Mouse (Mus musculus): Measurements from ENCODE around the gene Cd47. TPM values are rescaled to one million over a fixed set of nuclear protein-coding genes. Genes with fewer than 3 reads are reported as not detected.
A peak's percentile ranks its signal among the peaks of the same experiment; 100 is the strongest.

Cd47 gene
- polyA plus RNA-seq, 1 experiment from 2014 or later, result 166 TPM

DNA sequence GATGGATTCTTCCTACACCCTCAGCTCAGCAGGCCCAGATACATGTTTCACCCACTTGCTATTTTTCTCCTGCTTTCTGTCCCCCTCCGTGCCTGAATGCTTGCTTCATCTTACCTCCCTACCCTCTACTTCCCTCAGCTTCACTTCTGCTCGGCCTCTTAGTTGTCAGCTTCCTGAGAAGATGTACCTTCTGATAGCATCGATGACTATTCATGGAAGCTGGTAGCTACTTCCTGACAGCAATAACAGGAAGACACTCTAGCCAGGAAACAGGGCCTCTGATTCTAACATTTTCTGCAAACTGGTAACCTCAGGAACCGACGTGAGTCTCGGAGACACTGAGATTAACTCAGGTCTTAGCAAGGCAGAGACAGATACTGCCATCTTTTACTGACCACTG is 1.5 kb upstream of the Cd47 start:
- no peak for ATAC-seq (ENCODE audit: low read depth)
- peaks cover 8% of the 10 kb centered on the region for H3K4me1 ChIP-seq (ENCODE audit: control insufficient read depth, insufficient read depth, low read length)
- H3K9ac ChIP-seq (replicated peaks; ENCODE audit: low read depth, low read length), result no peak overlapping the region
- H3K4me3 ChIP-seq (ENCODE audit: low read depth, low read length), result no peak overlapping the region
- H3K27ac ChIP-seq (ENCODE audit: low read depth, low read length), result no peak overlapping the region
- WGBS, result 89% methylated on average over 6 of the region's 6 CpGs
- no peak overlapping the region for H3K4me2 ChIP-seq (ENCODE audit: low read depth, low read length)
- no peaks in the 10 kb centered on the region for H3K9me3 ChIP-seq (ENCODE audit: control insufficient read depth, low read length)
- no peaks in the 10 kb centered on the region for H3K27me3 ChIP-seq (ENCODE audit: control insufficient read depth, insufficient read depth, low read length)
- H3K36me3 ChIP-seq (ENCODE audit: control insufficient read depth, insufficient read depth, low read length), result no peaks in the 10 kb centered on the region

- Histone ChIP-seq H3K9ac (replicated peaks; ENCODE audit: low read depth, low read length) (no peak overlapping the region), H3K4me2 (ENCODE audit: low read depth, low read length) (no peak overlapping the region), H3K4me1 (ENCODE audit: control insufficient read depth, insufficient read depth, low read length) (peaks cover 10% of the 10 kb centered on the region), H3K9me3 (ENCODE audit: control insufficient read depth, low read length) (no peaks in the 10 kb centered on the region), H3K4me3 (ENCODE audit: low read depth, low read length) (no peak overlapping the region), H3K27ac (ENCODE audit: low read depth, low read length) (no peak overlapping the region), H3K27me3 (ENCODE audit: control insufficient read depth, insufficient read depth, low read length) (no peaks in the 10 kb centered on the region), H3K36me3 (ENCODE audit: control insufficient read depth, insufficient read depth, low read length) (no peaks in the 10 kb centered on the region)
- WGBS, result 87% methylated on average over 5 of the region's 5 CpGs
- ATAC-seq (ENCODE audit: low read depth), result no peak
These were observed 663 bp downstream of the Cd47 start for GRCm38 (mm10) chr16:49800996-49801395.

- H3K4me3 ChIP-seq (ENCODE audit: low read depth, low read length), result no peak overlapping the region
- WGBS, result 69% methylated on average over 5 of the region's 5 CpGs
- no peak overlapping the region for H3K9ac ChIP-seq (replicated peaks; ENCODE audit: low read depth, low read length)
- H3K27me3 ChIP-seq (ENCODE audit: control insufficient read depth, insufficient read depth, low read length), result no peaks in the 10 kb centered on the region
- no peak overlapping the region for H3K4me2 ChIP-seq (ENCODE audit: low read depth, low read length)
- no peaks in the 10 kb centered on the region for H3K9me3 ChIP-seq (ENCODE audit: control insufficient read depth, low read length)
- H3K36me3 ChIP-seq (ENCODE audit: control insufficient read depth, insufficient read depth, low read length), result no peaks in the 10 kb centered on the region
- peaks cover 10% of the 10 kb centered on the region for H3K4me1 ChIP-seq (ENCODE audit: control insufficient read depth, insufficient read depth, low read length)
- ATAC-seq (ENCODE audit: low read depth), result no peak
- no peak overlapping the region for H3K27ac ChIP-seq (ENCODE audit: low read depth, low read length)
These were observed 1.1 kb downstream of the Cd47 start for GRCm38 (mm10) chr16:49801399-49801798.

DNA sequence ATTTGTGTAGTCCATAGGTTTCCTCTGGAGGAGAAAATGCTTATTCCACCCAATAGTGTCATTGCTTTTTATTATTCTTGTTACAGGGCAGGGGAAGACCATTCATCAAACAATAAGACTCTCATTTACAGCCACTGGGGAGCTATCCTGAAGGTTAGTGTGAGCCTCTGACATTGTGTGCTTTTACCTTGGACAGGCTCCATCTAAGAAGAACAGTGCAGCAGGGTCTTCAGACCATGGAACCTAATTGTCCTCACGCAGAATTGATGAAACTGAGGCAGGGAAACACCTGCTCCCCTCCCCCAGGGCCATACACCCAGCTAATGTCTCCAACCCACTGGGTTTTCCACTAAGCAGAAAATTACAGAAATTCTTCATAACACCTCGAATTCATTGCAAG is 2.7 kb downstream of the Cd47 start:
- Histone ChIP-seq H3K9ac (replicated peaks; ENCODE audit: low read depth, low read length) (no peak overlapping the region), H3K27ac (ENCODE audit: low read depth, low read length) (no peak overlapping the region), H3K4me3 (ENCODE audit: low read depth, low read length) (no peak overlapping the region), H3K4me2 (ENCODE audit: low read depth, low read length) (no peak overlapping the region), H3K9me3 (ENCODE audit: control insufficient read depth, low read length) (no peaks in the 10 kb centered on the region), H3K27me3 (ENCODE audit: control insufficient read depth, insufficient read depth, low read length) (no peaks in the 10 kb centered on the region), H3K4me1 (ENCODE audit: control insufficient read depth, insufficient read depth, low read length) (peaks cover 10% of the 10 kb centered on the region), H3K36me3 (ENCODE audit: control insufficient read depth, insufficient read depth, low read length) (no peaks in the 10 kb centered on the region)
- ATAC-seq (ENCODE audit: low read depth), result peak; percentile 60; the same call in 1 of the 2 replicates
- 27% methylated on average over 2 of the region's 2 CpGs for WGBS

- 1% methylated on average over 12 of the region's 12 CpGs for WGBS
- Histone ChIP-seq H3K27ac (ENCODE audit: low read depth, low read length) (peak overlapping the region; percentile 18; the same call in 1 of the 2 replicates), H3K4me3 (ENCODE audit: low read depth, low read length) (peak overlapping the region; percentile 8; the same call in 1 of the 2 replicates), H3K4me2 (ENCODE audit: low read depth, low read length) (peak overlapping the region; percentile 65), H3K9ac (replicated peaks; ENCODE audit: low read depth, low read length) (peak overlapping the region; percentile 41; the same call in 1 of the 2 replicates), H3K9me3 (ENCODE audit: control insufficient read depth, low read length) (no peaks in the 10 kb centered on the region), H3K27me3 (ENCODE audit: control insufficient read depth, insufficient read depth, low read length) (no peaks in the 10 kb centered on the region), H3K4me1 (ENCODE audit: control insufficient read depth, insufficient read depth, low read length) (peaks cover 10% of the 10 kb centered on the region), H3K36me3 (ENCODE audit: control insufficient read depth, insufficient read depth, low read length) (no peaks in the 10 kb centered on the region)
- ATAC-seq (ENCODE audit: low read depth), result peak; percentile 68
These were observed 3.7 kb downstream of the Cd47 start for GRCm38 (mm10) chr16:49803932-49804461.

DNA sequence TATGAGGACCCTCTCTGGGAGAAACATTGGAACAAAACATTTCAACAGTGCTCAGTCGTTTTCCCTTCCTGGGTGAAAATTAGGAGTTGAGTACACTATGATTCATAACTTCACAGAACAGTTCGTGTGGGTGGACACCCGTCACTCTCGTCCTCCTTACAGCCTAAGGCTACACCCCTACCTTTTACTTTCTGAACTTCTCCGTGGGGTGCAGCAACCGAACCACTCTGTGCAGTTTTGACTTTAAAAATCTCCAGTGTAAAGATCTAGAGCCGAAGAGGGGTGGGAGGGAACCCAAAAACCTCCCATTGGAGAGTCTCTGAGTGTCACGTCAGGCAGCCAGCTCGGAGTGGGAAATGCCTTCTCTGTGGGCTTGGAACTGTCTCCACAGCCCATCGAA is 6.6 kb downstream of the Cd47 start:
- no peak overlapping the region for H3K9ac ChIP-seq (replicated peaks; ENCODE audit: low read depth, low read length)
- WGBS, result 85% methylated on average over 10 of the region's 10 CpGs
- H3K4me2 ChIP-seq (ENCODE audit: low read depth, low read length), result no peak overlapping the region
- no peak for ATAC-seq (ENCODE audit: low read depth)
- no peaks in the 10 kb centered on the region for H3K27me3 ChIP-seq (ENCODE audit: control insufficient read depth, insufficient read depth, low read length)
- H3K9me3 ChIP-seq (ENCODE audit: control insufficient read depth, low read length), result no peaks in the 10 kb centered on the region
- peaks cover 10% of the 10 kb centered on the region for H3K4me1 ChIP-seq (ENCODE audit: control insufficient read depth, insufficient read depth, low read length)
- no peaks in the 10 kb centered on the region for H3K36me3 ChIP-seq (ENCODE audit: control insufficient read depth, insufficient read depth, low read length)
- no peak overlapping the region for H3K4me3 ChIP-seq (ENCODE audit: low read depth, low read length)
- H3K27ac ChIP-seq (ENCODE audit: low read depth, low read length), result no peak overlapping the region

DNA sequence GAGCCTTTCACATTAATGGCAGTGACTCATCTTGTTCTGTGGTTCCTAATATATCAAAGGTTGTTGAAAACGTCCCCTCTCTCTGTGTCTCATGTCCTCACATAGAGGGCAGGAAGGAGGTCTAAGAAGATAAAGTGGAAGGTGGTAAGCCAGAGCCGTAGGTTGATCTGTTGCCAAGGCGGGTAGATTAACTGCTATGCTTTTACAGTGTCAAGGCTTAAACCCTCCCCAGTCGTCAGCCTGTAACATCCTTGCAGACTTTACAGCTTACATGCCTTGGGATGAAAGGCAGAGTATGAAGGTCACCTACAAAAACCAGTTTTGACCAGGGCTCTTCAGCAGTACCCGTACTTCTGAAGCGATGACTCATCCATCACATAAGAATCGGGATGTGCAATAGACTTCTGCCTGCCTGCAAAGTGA is 7.1 kb downstream of the Cd47 start:
- no peak overlapping the region for H3K4me3 ChIP-seq (ENCODE audit: low read depth, low read length)
- H3K9ac ChIP-seq (replicated peaks; ENCODE audit: low read depth, low read length), result no peak overlapping the region
- ATAC-seq (ENCODE audit: low read depth), result no peak
- H3K4me1 ChIP-seq (ENCODE audit: control insufficient read depth, insufficient read depth, low read length), result peaks cover 10% of the 10 kb centered on the region
- no peak overlapping the region for H3K27ac ChIP-seq (ENCODE audit: low read depth, low read length)
- H3K4me2 ChIP-seq (ENCODE audit: low read depth, low read length), result no peak overlapping the region
- H3K36me3 ChIP-seq (ENCODE audit: control insufficient read depth, insufficient read depth, low read length), result no peaks in the 10 kb centered on the region
- 80% methylated on average over 7 of the region's 7 CpGs for WGBS
- no peaks in the 10 kb centered on the region for H3K9me3 ChIP-seq (ENCODE audit: control insufficient read depth, low read length)
- no peaks in the 10 kb centered on the region for H3K27me3 ChIP-seq (ENCODE audit: control insufficient read depth, insufficient read depth, low read length)

- no peak overlapping the region for H3K4me2 ChIP-seq (ENCODE audit: low read depth, low read length)
- H3K9ac ChIP-seq (replicated peaks; ENCODE audit: low read depth, low read length), result no peak overlapping the region
- H3K4me1 ChIP-seq (ENCODE audit: control insufficient read depth, insufficient read depth, low read length), result peaks cover 9% of the 10 kb centered on the region
- no peak overlapping the region for H3K4me3 ChIP-seq (ENCODE audit: low read depth, low read length)
- no peak overlapping the region for H3K27ac ChIP-seq (ENCODE audit: low read depth, low read length)
- H3K27me3 ChIP-seq (ENCODE audit: control insufficient read depth, insufficient read depth, low read length), result no peaks in the 10 kb centered on the region
- H3K36me3 ChIP-seq (ENCODE audit: control insufficient read depth, insufficient read depth, low read length), result no peaks in the 10 kb centered on the region
- no peaks in the 10 kb centered on the region for H3K9me3 ChIP-seq (ENCODE audit: control insufficient read depth, low read length)
- ATAC-seq (ENCODE audit: low read depth), result no peak
- 90% methylated on average over 18 of the region's 18 CpGs for WGBS
These were observed 7.6 kb downstream of the Cd47 start for GRCm38 (mm10) chr16:49807862-49808430.

- Histone ChIP-seq H3K27ac (ENCODE audit: low read depth, low read length) (no peak overlapping the region), H3K4me2 (ENCODE audit: low read depth, low read length) (no peak overlapping the region), H3K36me3 (ENCODE audit: control insufficient read depth, insufficient read depth, low read length) (no peaks in the 10 kb centered on the region), H3K4me1 (ENCODE audit: control insufficient read depth, insufficient read depth, low read length) (no peaks in the 10 kb centered on the region), H3K27me3 (ENCODE audit: control insufficient read depth, insufficient read depth, low read length) (no peaks in the 10 kb centered on the region), H3K4me3 (ENCODE audit: low read depth, low read length) (no peak overlapping the region), H3K9me3 (ENCODE audit: control insufficient read depth, low read length) (no peaks in the 10 kb centered on the region), H3K9ac (replicated peaks; ENCODE audit: low read depth, low read length) (no peak overlapping the region)
- 85% methylated on average over 2 of the region's 2 CpGs for WGBS
- ATAC-seq (ENCODE audit: low read depth), result no peak
These were observed 11.6 kb downstream of the Cd47 start for GRCm38 (mm10) chr16:49811897-49812296.
